Mouse (Mus musculus): ENCODE measurements around the gene Hist1h3b. TPM values are rescaled to one million over a fixed set of nuclear protein-coding genes. Genes with fewer than 3 reads are reported as not detected.
"Not testable (repeated sequence)": the region's sequence is repeated elsewhere in the genome, so short reads cannot be mapped to it uniquely, and the experiment has no call there.

Hist1h3b gene
- polyA plus RNA-seq, 1 experiment = 0.48 TPM

- peak; percentile 94 for DNase-seq (ENCODE audit: low spot score)
These were observed 13.4 kb upstream of the Hist1h3b start, which contains the start of gene Hist1h1c for GRCm38 (mm10) chr13:23738677-23739068. TSS of gene Hist1h1c (plus strand) at chr13:23738808.

GRCm38 (mm10) chr13:23739069-23739921 is 12.8 kb upstream of the Hist1h3b start:
- peak; percentile 84 for DNase-seq (ENCODE audit: low spot score)

- DNase-seq (ENCODE audit: low spot score) = no peak
These were observed 12.2 kb upstream of the Hist1h3b start for GRCm38 (mm10) chr13:23739922-23740252.

GRCm38 (mm10) chr13:23740256-23740840 is 11.7 kb upstream of the Hist1h3b start:
- no peak for DNase-seq (ENCODE audit: low spot score)

- DNase-seq (ENCODE audit: low spot score) = no peak
These were observed 11.2 kb upstream of the Hist1h3b start for GRCm38 (mm10) chr13:23740910-23741309.

- DNase-seq (ENCODE audit: low spot score) = no peak
These were observed 10.1 kb upstream of the Hist1h3b start for GRCm38 (mm10) chr13:23742007-23742406.

- DNase-seq (ENCODE audit: low spot score) = no peak
These were observed 8.9 kb upstream of the Hist1h3b start for GRCm38 (mm10) chr13:23743215-23743614.

- DNase-seq (ENCODE audit: low spot score) = no peak
These were observed 8.1 kb upstream of the Hist1h3b start for GRCm38 (mm10) chr13:23743963-23744362.

GRCm38 (mm10) chr13:23744421-23745380 is 7.4 kb upstream of the Hist1h3b start:
- no peak for DNase-seq (ENCODE audit: low spot score)

- peak; percentile 45 for DNase-seq (ENCODE audit: low spot score)
These were observed 6.5 kb upstream of the Hist1h3b start, which contains the start of gene Hist1h3c for GRCm38 (mm10) chr13:23745381-23746161. TSS of gene Hist1h3c (minus strand) at chr13:23745602.

GRCm38 (mm10) chr13:23746201-23747080 is 5.6 kb upstream of the Hist1h3b start, which contains the start of gene Hist1h2bb:
TSS of gene Hist1h2bb (plus strand) at chr13:23746734.
- peak; percentile 70 for DNase-seq (ENCODE audit: low spot score)

GRCm38 (mm10) chr13:23747081-23747891 is 4.8 kb upstream of the Hist1h3b start:
- DNase-seq (ENCODE audit: low spot score) = no peak

GRCm38 (mm10) chr13:23747892-23748288 is 4.2 kb upstream of the Hist1h3b start:
- DNase-seq (ENCODE audit: low spot score) = no peak

- DNase-seq (ENCODE audit: low spot score) = no peak
These were observed 2.4 kb upstream of the Hist1h3b start for GRCm38 (mm10) chr13:23749563-23750121.

- not testable (repeated sequence) for DNase-seq (ENCODE audit: low spot score)
These were observed 1.1 kb upstream of the Hist1h3b start, which contains the start of gene Hist1h2ab for GRCm38 (mm10) chr13:23750839-23751477. TSS of gene Hist1h2ab (plus strand) at chr13:23751126.

GRCm38 (mm10) chr13:23751478-23751956 is 550 bp upstream of the Hist1h3b start:
- no peak for DNase-seq (ENCODE audit: low spot score)

- DNase-seq (ENCODE audit: low spot score) = no peak
These were observed 690 bp downstream of the Hist1h3b start for GRCm38 (mm10) chr13:23752742-23753172.
